Mouse (Mus musculus): Measurements from ENCODE around the gene Gm45717.

GRCm38 (mm10) chr7:140989022-140989421 lies 33.3 kb upstream of the Gm45717 start:
- TF ChIP-seq EP300 (IDR thresholded peaks at IDR 0.05): no peak
- no peak for TF ChIP-seq CTCF (IDR thresholded peaks at IDR 0.05)

All from lung, postnatal 0 days (tissue).